Mouse (Mus musculus) heart, embryonic 14.5 days (tissue): Measurements from ENCODE around the gene Sept11. TPM values are rescaled to one million over a fixed set of nuclear protein-coding genes. Genes with fewer than 3 reads are reported as not detected.
A peak's percentile ranks its signal among the peaks of the same experiment; 100 is the strongest.

Source experiments
- ATAC-seq: fragments of 200-750 bp; cut with Nextera tagmentation; 2 replicates; pipeline ENCODE4 v1.8.0; 2017; ENCODE audit warnings: low read depth, moderate TSS enrichment; ENCODE audit not compliant: insufficient number of reproducible peaks, insufficient read depth, low FRiP score
- H3K27ac ChIP-seq, 2 experiments: fragments of 200-500 bp in 1 of 2; fragments of 300-500 bp in 1 of 2; sonication (generic) in 1 of 2; replicated peaks in 1 of 2; 2 replicates each; pipeline ENCODE4 v1.5.1; 2012 to 2014; ENCODE audit warnings: low read depth in 2 of 2, low read length in 2 of 2, control low read depth in 1 of 2, mild to moderate bottlenecking in 1 of 2, mixed read lengths in 1 of 2; ENCODE audit not compliant: control insufficient read depth in 1 of 2, insufficient read depth in 1 of 2
- H3K27me3 ChIP-seq: fragments of 300-500 bp; sonication (generic); 2 replicates; pipeline ENCODE4 v1.6.1; 2014; ENCODE audit warnings: mild to moderate bottlenecking, low read length, control low read depth; ENCODE audit not compliant: control insufficient read depth, insufficient read depth
- H3K36me3 ChIP-seq: fragments of 300-500 bp; sonication (generic); 2 replicates; pipeline ENCODE4 v1.6.1; 2014; ENCODE audit warnings: mild to moderate bottlenecking, control low read depth, low read length, mixed read lengths; ENCODE audit not compliant: control insufficient read depth, insufficient read depth
- H3K4me1 ChIP-seq, 2 experiments: fragments of 200-500 bp in 1 of 2; fragments of 300-500 bp in 1 of 2; sonication (generic) in 1 of 2; 2 replicates each; pipeline ENCODE4 v1.6.1; 2012 to 2014; ENCODE audit warnings: low read length in 2 of 2, control low read depth in 1 of 2, mixed read lengths in 1 of 2; ENCODE audit not compliant: control insufficient read depth in 2 of 2, insufficient read depth in 2 of 2
- H3K4me2 ChIP-seq: fragments of 300-500 bp; sonication (generic); 2 replicates; pipeline ENCODE4 v1.6.1; 2014; ENCODE audit warnings: mild to moderate bottlenecking, low read length
- H3K4me3 ChIP-seq, 2 experiments: fragments of 200-500 bp in 1 of 2; fragments of 300-500 bp in 1 of 2; sonication (generic) in 1 of 2; 2 replicates each; pipeline ENCODE4 v1.5.1; 2012 to 2014; ENCODE audit warnings: low read length in 2 of 2, mild to moderate bottlenecking in 2 of 2, control low read depth in 1 of 2, low read depth in 1 of 2, moderate library complexity in 1 of 2; ENCODE audit not compliant: control insufficient read depth in 1 of 2, insufficient read depth in 1 of 2
- H3K9ac ChIP-seq: fragments of 300-500 bp; sonication (generic); 2 replicates; pipeline ENCODE4 v1.6.1; 2014; ENCODE audit warnings: mild to moderate bottlenecking, low read length
- H3K9me3 ChIP-seq: fragments of 300-500 bp; sonication (generic); 2 replicates; pipeline ENCODE4 v1.6.1; 2016; ENCODE audit warnings: low read length, control low read depth; ENCODE audit not compliant: control insufficient read depth
- WGBS: fragments of 180-500 bp; shearing (Covaris S2); extraction: QIAGEN DNeasy Blood & Tissue Kit; methylation state at CpG from one replicate; pipeline ENCODE4 v1.1.7; 2014; 5-methylcytosine and 5-hydroxymethylcytosine counted together
- polyA plus RNA-seq: library from polyadenylated mRNA; unstranded; fragments of >200 nt; fragmentation: Nextera tagmentation; extraction: Ambion mirVana; gene quantifications from 2 replicates; pipeline ENCODE4 v1.2.1, GENCODE M21; 2014

Sept11 gene
- polyA plus RNA-seq, 1 experiment from 2014 or later = 83.8 TPM

- no peaks in the 10 kb centered on the region for H3K27me3 ChIP-seq
- WGBS = under 1% methylated on average over 78 of the region's 79 CpGs
- H3K4me1 ChIP-seq = peaks cover 0 to 23% of the 10 kb centered on the region in 2 experiments; a peak in 1 of 4 replicates
- no peaks in the 10 kb centered on the region for H3K9me3 ChIP-seq
- H3K27ac ChIP-seq = peak within 1 kb of the TSS; percentile 94 to 99
- H3K4me3 ChIP-seq = peak within 1 kb of the TSS; percentile 90 to 97
- H3K9ac ChIP-seq = peak within 1 kb of the TSS; percentile 98
- peaks cover 9% of the 10 kb centered on the region for H3K36me3 ChIP-seq
- peak; percentile 96 for ATAC-seq
- peak within 1 kb of the TSS; percentile 93 for H3K4me2 ChIP-seq
These were observed 113.1 kb downstream of the Sept11 start, which contains the start of the genes Ccni and 2010109A12Rik for GRCm38 (mm10) chr5:93206109-93207005. Ccni (minus strand) TSS chr5:93206495. 2010109A12Rik (plus strand) TSS chr5:93206518.

- WGBS = 3% methylated on average over 6 of the region's 6 CpGs
- no peak for ATAC-seq
- Histone ChIP-seq H3K4me1 (peaks cover 0 to 23% of the 10 kb centered on the region in 2 experiments; a peak in 1 of 4 replicates), H3K4me2 (peak overlapping the region; percentile 64), H3K4me3 (peak overlapping the region; percentile 90 to 97), H3K36me3 (peaks cover 3% of the 10 kb centered on the region), H3K27me3 (no peaks in the 10 kb centered on the region), H3K9ac (peak overlapping the region; percentile 98), H3K27ac (peak overlapping the region; percentile 94 to 97), H3K9me3 (no peaks in the 10 kb centered on the region)
These were observed 113.7 kb downstream of the Sept11 start for GRCm38 (mm10) chr5:93207006-93207348.

DNA sequence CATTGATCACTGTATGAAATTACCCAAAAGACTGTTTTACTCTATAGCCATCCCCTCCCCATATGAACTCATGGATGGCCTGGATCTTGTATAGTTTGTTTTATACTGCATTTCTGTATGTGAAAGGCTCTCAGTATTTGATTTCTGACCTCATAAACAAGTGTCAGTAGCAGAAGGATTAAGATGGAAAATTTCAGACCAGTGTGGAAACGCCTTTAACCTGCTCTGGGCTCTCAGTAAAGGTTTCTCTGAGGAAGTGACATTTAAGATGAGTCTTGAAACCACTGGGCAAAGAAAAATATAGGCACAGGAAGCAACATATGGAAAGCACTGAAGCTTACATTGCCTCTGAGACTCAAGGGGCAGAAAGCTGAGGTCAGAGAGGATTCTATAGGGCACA, 114.3 kb downstream of the Sept11 start:
- Histone ChIP-seq H3K27me3 (no peaks in the 10 kb centered on the region), H3K9me3 (no peaks in the 10 kb centered on the region), H3K27ac (peak overlapping the region in 1 of 2 experiments; percentile 94; a peak in 2 of 4 replicates), H3K4me2 (peak overlapping the region; percentile 64), H3K36me3 (no peaks in the 10 kb centered on the region), H3K9ac (peak overlapping the region; percentile 98), H3K4me3 (0 out of 4 replicates have a peak overlapping the region, but pooled peaks of 1 of the 2 experiments have one; percentile 90), H3K4me1 (peaks cover 0 to 23% of the 10 kb centered on the region in 2 experiments; a peak in 1 of 4 replicates)
- 73% methylated on average over 1 of the region's 1 CpGs for WGBS
- ATAC-seq = no peak

- whole genome bisulfite sequencing = 83% methylated on average over 3 of the region's 3 CpGs
- H3K9ac ChIP-seq = no peak overlapping the region
- ATAC-seq = no peak
These were observed 125.1 kb downstream of the Sept11 start for GRCm38 (mm10) chr5:93218375-93218774.

DNA sequence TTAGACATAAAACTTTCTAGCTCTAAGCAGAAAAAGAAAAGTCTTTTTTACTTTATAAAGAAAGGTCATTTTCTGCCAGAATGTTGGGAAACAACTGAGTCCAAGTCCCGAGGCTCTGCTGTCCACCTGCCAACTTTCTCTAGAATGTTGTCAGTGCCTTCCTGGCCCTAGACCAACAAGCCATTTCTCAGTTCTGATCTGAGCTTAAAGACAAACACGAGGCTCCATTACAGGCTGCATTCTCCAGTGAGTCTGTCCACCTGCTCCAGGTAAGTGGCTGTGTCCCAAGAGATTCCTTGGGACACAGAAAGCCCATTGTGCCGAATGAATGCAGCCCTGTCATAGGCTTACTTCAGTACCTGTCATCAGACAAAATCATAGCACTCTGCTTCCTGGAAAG, 128.4 kb downstream of the Sept11 start:
- no peak for ATAC-seq
- Histone ChIP-seq H3K27me3 (no peaks in the 10 kb centered on the region), H3K9me3 (no peaks in the 10 kb centered on the region), H3K4me2 (no peak overlapping the region), H3K36me3 (no peaks in the 10 kb centered on the region), H3K9ac (no peak overlapping the region), H3K27ac (no peak overlapping the region), H3K4me3 (no peak overlapping the region), H3K4me1 (no peaks in the 10 kb centered on the region)
- WGBS = 53% methylated on average over 3 of the region's 3 CpGs

More at GRCm38 (mm10) chr5:93218375-93218774, 125.1 kb downstream of the Sept11 start:
- Histone ChIP-seq H3K27me3 (no peaks in the 10 kb centered on the region), H3K4me3 (no peak overlapping the region), H3K9me3 (no peaks in the 10 kb centered on the region), H3K4me2 (no peak overlapping the region), H3K36me3 (no peaks in the 10 kb centered on the region), H3K4me1 (no peaks in the 10 kb centered on the region), H3K27ac (no peak overlapping the region)

GRCm38 (mm10) chr5:93224549-93224948, 131.3 kb downstream of the Sept11 start:
- Histone ChIP-seq H3K36me3 (no peaks in the 10 kb centered on the region), H3K9me3 (no peaks in the 10 kb centered on the region), H3K4me3 (no peak overlapping the region), H3K4me2 (no peak overlapping the region), H3K4me1 (no peaks in the 10 kb centered on the region), H3K27me3 (no peaks in the 10 kb centered on the region), H3K9ac (no peak overlapping the region), H3K27ac (no peak overlapping the region)
- WGBS = 56% methylated on average over 2 of the region's 2 CpGs
- ATAC-seq = no peak
